Mouse (Mus musculus): ENCODE measurements around the gene Fam219b. TPM values are rescaled to one million over a fixed set of nuclear protein-coding genes. Genes with fewer than 3 reads are reported as not detected.

Gene Fam219b
- polyA plus RNA-seq, 2 experiments, result 3.1 to 4.8 TPM

DNA sequence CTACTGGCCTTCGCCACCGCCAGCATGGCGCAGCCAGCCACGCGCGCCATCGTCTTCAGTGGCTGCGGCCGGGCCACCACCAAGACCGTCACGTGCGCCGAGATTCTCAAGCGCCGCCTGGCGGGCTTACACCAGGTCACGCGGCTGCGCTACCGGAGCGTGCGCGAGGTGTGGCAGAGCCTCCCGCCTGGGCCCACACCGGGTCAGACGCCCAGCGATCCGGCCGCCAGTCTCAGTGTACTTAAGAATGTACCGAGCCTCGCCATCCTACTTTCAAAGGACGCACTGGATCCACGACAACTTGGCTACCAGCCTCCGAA is 33.0 kb upstream of the Fam219b start:
- Histone ChIP-seq H3K9ac (replicated peaks) (no peak overlapping the region), H3K4me1 (replicated peaks; ENCODE audit: control insufficient read depth in 2 of 2, insufficient read depth in 2 of 2, low read length in 1 of 2) (peaks cover 12 to 15% of the 10 kb centered on the region in 2 experiments), H3K9me3 (ENCODE audit: control insufficient read depth, low read length) (no peaks in the 10 kb centered on the region), H3K36me3 (replicated peaks; ENCODE audit: control insufficient read depth, insufficient read depth, low read depth) (no peaks in the 10 kb centered on the region), H3K4me2 (ENCODE audit: low read depth) (peak overlapping the region; percentile 61), H3K27me3 (ENCODE audit: control insufficient read depth, insufficient read depth, low read length) (peaks cover 71% of the 10 kb centered on the region), H3K4me3 (ENCODE audit: insufficient read depth in 1 of 2, low read depth in 2 of 2, low read length in 2 of 2) (peak overlapping the region in 1 of 2 experiments; percentile 42; a peak in 2 of 4 replicates), H3K27ac (no peak overlapping the region)
- TF ChIP-seq CTCF (IDR thresholded peaks at IDR 0.05; ENCODE audit: low read depth), result peak; percentile 59
- no peak for TF ChIP-seq EP300 (IDR thresholded peaks at IDR 0.05; ENCODE audit: low read depth)
- DNase-seq (ENCODE audit: low read depth in 3 of 3, low spot score in 3 of 3), result no peak
- ATAC-seq (ENCODE audit: insufficient read depth), result no peak
- WGBS (ENCODE audit: insufficient replicate concordance), result 2% methylated on average over 34 of the region's 34 CpGs

DNA sequence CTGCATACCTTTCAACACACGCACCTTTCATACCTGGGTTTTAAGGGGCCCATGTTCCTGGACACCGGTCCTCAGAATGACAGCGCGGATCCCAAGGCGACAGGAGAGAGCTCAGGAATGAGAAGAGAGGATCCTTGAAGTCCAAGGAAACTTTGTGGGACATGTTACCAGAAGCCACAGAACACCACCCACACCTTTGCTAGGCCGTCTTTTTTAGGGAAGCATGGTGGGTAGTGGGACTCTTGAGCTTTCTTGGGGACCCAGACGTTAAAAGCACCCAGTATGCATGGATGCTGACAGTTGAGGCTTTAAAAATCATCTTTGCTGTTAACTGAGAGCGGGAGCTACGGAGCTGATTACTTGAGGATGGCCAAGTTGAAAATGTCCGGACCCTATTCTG is 32.4 kb upstream of the Fam219b start:
- 39% methylated on average over 10 of the region's 10 CpGs for WGBS (ENCODE audit: insufficient replicate concordance)
- Histone ChIP-seq H3K4me2 (ENCODE audit: low read depth) (no peak overlapping the region), H3K4me3 (ENCODE audit: insufficient read depth in 1 of 2, low read depth in 2 of 2, low read length in 2 of 2) (no peak overlapping the region)

DNA sequence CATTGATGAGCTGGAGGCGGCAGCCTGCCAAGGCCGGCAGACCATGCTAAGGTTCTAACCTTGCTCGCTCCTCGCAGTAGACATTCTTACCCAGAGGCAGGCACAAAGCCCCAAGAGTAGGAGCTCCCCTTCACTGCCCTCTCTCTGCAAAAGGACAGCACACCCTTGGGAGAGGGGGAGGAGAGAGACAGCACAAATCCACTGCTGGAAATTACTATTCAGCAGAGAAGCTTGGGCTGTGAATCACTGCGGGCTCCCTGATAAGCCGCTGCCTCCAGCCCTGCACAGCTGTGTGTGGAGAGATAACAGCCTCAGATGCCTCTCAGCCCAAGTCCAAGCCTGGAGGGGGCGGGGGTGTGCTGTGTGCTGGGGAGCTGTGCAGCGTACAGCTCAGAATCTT is 31.6 kb upstream of the Fam219b start:
- H3K36me3 ChIP-seq (replicated peaks; ENCODE audit: control insufficient read depth, insufficient read depth, low read depth), result no peaks in the 10 kb centered on the region
- no peak overlapping the region for H3K27ac ChIP-seq
- H3K4me2 ChIP-seq (ENCODE audit: low read depth), result peak overlapping the region; percentile 30
- peaks cover 12 to 15% of the 10 kb centered on the region in 2 experiments for H3K4me1 ChIP-seq (replicated peaks; ENCODE audit: control insufficient read depth in 2 of 2, insufficient read depth in 2 of 2, low read length in 1 of 2)
- H3K4me3 ChIP-seq (ENCODE audit: insufficient read depth in 1 of 2, low read depth in 2 of 2, low read length in 2 of 2), result no peak overlapping the region
- H3K27me3 ChIP-seq (ENCODE audit: control insufficient read depth, insufficient read depth, low read length), result peaks cover 62% of the 10 kb centered on the region
- no peaks in the 10 kb centered on the region for H3K9me3 ChIP-seq (ENCODE audit: control insufficient read depth, low read length)
- peak; percentile 99 for ATAC-seq (ENCODE audit: insufficient read depth)
- DNase-seq (ENCODE audit: low read depth in 3 of 3, low spot score in 3 of 3), result peak; percentile 83 to 87 (median 83)
- no peak overlapping the region for H3K9ac ChIP-seq (replicated peaks)
- peak; percentile 95 for TF ChIP-seq EP300 (IDR thresholded peaks at IDR 0.05; ENCODE audit: low read depth)
- TF ChIP-seq CTCF (IDR thresholded peaks at IDR 0.05; ENCODE audit: low read depth), result peak; percentile 37
- whole genome bisulfite sequencing (ENCODE audit: insufficient replicate concordance), result 2% methylated on average over 8 of the region's 8 CpGs

More for the DNA sequence above, 32.4 kb upstream of the Fam219b start:
- H3K4me1 ChIP-seq (replicated peaks; ENCODE audit: control insufficient read depth in 2 of 2, insufficient read depth in 2 of 2, low read length in 1 of 2), result peaks cover 12 to 15% of the 10 kb centered on the region in 2 experiments
- peaks cover 66% of the 10 kb centered on the region for H3K27me3 ChIP-seq (ENCODE audit: control insufficient read depth, insufficient read depth, low read length)
- no peak overlapping the region for H3K27ac ChIP-seq
- ATAC-seq (ENCODE audit: insufficient read depth) (no peak), DNase-seq (ENCODE audit: low read depth in 3 of 3, low spot score in 3 of 3) (no peak)
- no peaks in the 10 kb centered on the region for H3K36me3 ChIP-seq (replicated peaks; ENCODE audit: control insufficient read depth, insufficient read depth, low read depth)
- no peak overlapping the region for H3K9ac ChIP-seq (replicated peaks)
- no peaks in the 10 kb centered on the region for H3K9me3 ChIP-seq (ENCODE audit: control insufficient read depth, low read length)
- no peak for TF ChIP-seq CTCF (IDR thresholded peaks at IDR 0.05; ENCODE audit: low read depth)
- no peak for TF ChIP-seq EP300 (IDR thresholded peaks at IDR 0.05; ENCODE audit: low read depth)

- no peak overlapping the region for H3K27ac ChIP-seq
- TF ChIP-seq EP300 (IDR thresholded peaks at IDR 0.05; ENCODE audit: low read depth), result no peak
- H3K36me3 ChIP-seq (replicated peaks; ENCODE audit: control insufficient read depth, insufficient read depth, low read depth), result no peaks in the 10 kb centered on the region
- WGBS (ENCODE audit: insufficient replicate concordance), result 54% methylated on average over 2 of the region's 2 CpGs
- H3K4me2 ChIP-seq (ENCODE audit: low read depth), result no peak overlapping the region
- no peak for ATAC-seq (ENCODE audit: insufficient read depth)
- DNase-seq (ENCODE audit: low read depth in 3 of 3, low spot score in 3 of 3), result no peak
- H3K27me3 ChIP-seq (ENCODE audit: control insufficient read depth, insufficient read depth, low read length), result peaks cover 13% of the 10 kb centered on the region
- H3K9me3 ChIP-seq (ENCODE audit: control insufficient read depth, low read length), result no peaks in the 10 kb centered on the region
- H3K4me3 ChIP-seq (ENCODE audit: insufficient read depth in 1 of 2, low read depth in 2 of 2, low read length in 2 of 2), result no peak overlapping the region
- peaks cover 8 to 9% of the 10 kb centered on the region in 2 experiments for H3K4me1 ChIP-seq (replicated peaks; ENCODE audit: control insufficient read depth in 2 of 2, insufficient read depth in 2 of 2, low read length in 1 of 2)
- no peak overlapping the region for H3K9ac ChIP-seq (replicated peaks)
Measured at GRCm38 (mm10) chr9:57510577-57510976, 26.8 kb upstream of the Fam219b start.

DNA sequence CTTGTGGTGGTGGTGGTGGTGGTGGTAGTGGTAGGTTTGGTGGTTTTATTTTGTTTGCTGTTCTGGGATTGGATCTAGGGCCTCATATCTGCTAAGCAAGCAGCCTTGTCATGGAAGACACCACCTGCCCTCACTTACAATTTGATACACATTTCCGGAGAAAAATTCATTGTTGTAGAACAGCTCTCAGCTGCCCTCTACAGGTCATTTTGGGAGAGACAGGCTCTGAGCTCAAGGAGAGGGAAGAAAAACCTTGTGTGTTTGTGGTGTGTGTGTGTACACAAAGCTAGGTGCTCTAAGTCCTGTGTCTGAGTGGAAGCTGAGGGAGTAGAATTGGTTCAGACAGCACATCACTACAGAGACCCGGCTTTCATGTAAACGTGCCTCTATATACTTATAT is 20.2 kb upstream of the Fam219b start:
- H3K4me1 ChIP-seq (replicated peaks; ENCODE audit: control insufficient read depth in 2 of 2, insufficient read depth in 2 of 2, low read length in 1 of 2), result peaks cover 0 to 5% of the 10 kb centered on the region in 2 experiments; a peak in 3 of 4 replicates
- no peak overlapping the region for H3K4me3 ChIP-seq (ENCODE audit: insufficient read depth in 1 of 2, low read depth in 2 of 2, low read length in 2 of 2)
- H3K27me3 ChIP-seq (ENCODE audit: control insufficient read depth, insufficient read depth, low read length), result no peaks in the 10 kb centered on the region; the same call in 1 of the 2 replicates
- WGBS (ENCODE audit: insufficient replicate concordance), result 3% methylated on average over 3 of the region's 3 CpGs
- TF ChIP-seq EP300 (IDR thresholded peaks at IDR 0.05; ENCODE audit: low read depth) (no peak), CTCF (IDR thresholded peaks at IDR 0.05; ENCODE audit: low read depth) (peak; percentile 86)
- DNase-seq (ENCODE audit: low read depth in 3 of 3, low spot score in 3 of 3) (peak in 2 of 3 experiments; percentile 42), ATAC-seq (ENCODE audit: insufficient read depth) (no peak)
- H3K36me3 ChIP-seq (replicated peaks; ENCODE audit: control insufficient read depth, insufficient read depth, low read depth), result no peaks in the 10 kb centered on the region
- H3K9ac ChIP-seq (replicated peaks), result no peak overlapping the region
- H3K27ac ChIP-seq, result no peak overlapping the region
- no peaks in the 10 kb centered on the region for H3K9me3 ChIP-seq (ENCODE audit: control insufficient read depth, low read length)
- H3K4me2 ChIP-seq (ENCODE audit: low read depth), result no peak overlapping the region

Data from liver, embryonic 14.5 days (tissue).